Mouse (Mus musculus) left cerebral cortex, adult 9 months (tissue): ENCODE results near the gene Hhat.

Source experiments
- DNase-seq, 2 experiments: peaks; one replicate each; pipeline ENCODE4 v3.0.0; 2022; ENCODE audit warnings: low spot score in 2 of 2

Gene Hhat

GRCm38 (mm10) chr1:192770495-192771331 is at the start of gene Hhat:
TSS of gene Hhat (minus strand) at chr1:192771223.
- DNase-seq: peak in 1 of 2 experiments; percentile 54

- no peak for DNase-seq
These were observed 47.3 kb upstream of the Hhat start for GRCm38 (mm10) chr1:192818334-192818733.

- DNase-seq: no peak
These were observed 44.8 kb upstream of the Hhat start for GRCm38 (mm10) chr1:192815789-192816188.

- no peak for DNase-seq
These were observed 43.7 kb upstream of the Hhat start for GRCm38 (mm10) chr1:192814700-192815099.

- no peak for DNase-seq
These were observed 41.7 kb upstream of the Hhat start for GRCm38 (mm10) chr1:192812758-192813157.

- DNase-seq: no peak
These were observed 41.3 kb upstream of the Hhat start for GRCm38 (mm10) chr1:192812290-192812689.

GRCm38 (mm10) chr1:192806168-192807157 is 35.4 kb upstream of the Hhat start:
- peak in 1 of 2 experiments; percentile 57 for DNase-seq

- DNase-seq: no peak
These were observed 29.3 kb upstream of the Hhat start for GRCm38 (mm10) chr1:192800338-192800737.

- DNase-seq: peak in 1 of 2 experiments; percentile 65
These were observed 28.4 kb upstream of the Hhat start for GRCm38 (mm10) chr1:192799165-192799991.

- no peak for DNase-seq
These were observed 27.5 kb upstream of the Hhat start for GRCm38 (mm10) chr1:192798212-192799164.

GRCm38 (mm10) chr1:192797011-192797274 is 25.9 kb upstream of the Hhat start:
- no peak for DNase-seq

- no peak for DNase-seq
These were observed 25.4 kb upstream of the Hhat start for GRCm38 (mm10) chr1:192796201-192797010.

- DNase-seq: no peak
These were observed 24.1 kb upstream of the Hhat start for GRCm38 (mm10) chr1:192794957-192795745.

GRCm38 (mm10) chr1:192791897-192792361 is 20.9 kb upstream of the Hhat start:
- no peak for DNase-seq

- no peak for DNase-seq
These were observed 19.4 kb upstream of the Hhat start for GRCm38 (mm10) chr1:192790442-192790841.

GRCm38 (mm10) chr1:192789828-192790227 is 18.8 kb upstream of the Hhat start:
- no peak for DNase-seq

- peak in 1 of 2 experiments; percentile 19 for DNase-seq
These were observed 18.1 kb upstream of the Hhat start for GRCm38 (mm10) chr1:192789111-192789522.

GRCm38 (mm10) chr1:192786194-192786593 is 15.2 kb upstream of the Hhat start:
- DNase-seq: no peak
